Mouse (Mus musculus): ENCODE results near the gene Gch1. TPM values are rescaled to one million over a fixed set of nuclear protein-coding genes. Genes with fewer than 3 reads are reported as not detected.

Gch1 gene
- polyA plus RNA-seq, 2 experiments = 0.99 to 1.3 TPM

DNA sequence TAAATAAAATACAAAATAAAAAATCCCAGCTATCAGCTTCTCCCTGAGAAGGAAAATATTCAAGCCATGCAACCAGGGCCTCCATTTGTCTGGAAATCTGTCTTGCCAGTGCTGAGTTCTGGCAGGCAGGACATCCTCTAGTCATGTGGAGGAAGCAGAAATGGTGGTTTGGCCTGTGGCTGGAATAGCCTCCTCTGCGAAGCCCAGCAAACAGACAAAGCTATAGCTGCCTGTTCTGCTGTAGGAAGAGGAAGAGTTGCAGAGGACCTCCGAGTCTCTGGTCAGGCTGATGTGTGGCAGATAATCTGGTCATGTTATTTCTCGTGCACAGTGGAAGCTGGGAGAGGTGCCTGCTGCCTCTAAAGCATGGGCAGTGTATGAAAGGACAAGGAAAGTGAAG is 50.4 kb downstream of the Gch1 start:
- H3K4me3 ChIP-seq (replicated peaks; ENCODE audit: low read length) = no peak overlapping the region
- 84% methylated on average over 3 of the region's 3 CpGs for WGBS
- H3K27me3 ChIP-seq (ENCODE audit: control insufficient read depth, insufficient read depth, low read length) = no peaks in the 10 kb centered on the region
- no peaks in the 10 kb centered on the region for H3K9me3 ChIP-seq (ENCODE audit: control insufficient read depth, low read length)
- no peaks in the 10 kb centered on the region for H3K4me1 ChIP-seq (ENCODE audit: control insufficient read depth, insufficient read depth, low read length)
- DNase-seq (ENCODE audit: low spot score) = no peak
- H3K27ac ChIP-seq (replicated peaks; ENCODE audit: low read depth, low read length) = no peak overlapping the region
- TF ChIP-seq POLR2A (IDR thresholded peaks at IDR 0.05; ENCODE audit: borderline replicate concordance, extremely low read depth, insufficient read depth, insufficient read length) = no peak
- H3K9ac ChIP-seq (ENCODE audit: low read depth, low read length, severe bottlenecking) = no peak overlapping the region
- no peak overlapping the region for H3K4me2 ChIP-seq (replicated peaks; ENCODE audit: low read depth, low read length, severe bottlenecking)
- ATAC-seq (ENCODE audit: low FRiP score, low read depth) = no peak
- no peaks in the 10 kb centered on the region for H3K36me3 ChIP-seq (ENCODE audit: control insufficient read depth, insufficient read depth, low read length)

DNA sequence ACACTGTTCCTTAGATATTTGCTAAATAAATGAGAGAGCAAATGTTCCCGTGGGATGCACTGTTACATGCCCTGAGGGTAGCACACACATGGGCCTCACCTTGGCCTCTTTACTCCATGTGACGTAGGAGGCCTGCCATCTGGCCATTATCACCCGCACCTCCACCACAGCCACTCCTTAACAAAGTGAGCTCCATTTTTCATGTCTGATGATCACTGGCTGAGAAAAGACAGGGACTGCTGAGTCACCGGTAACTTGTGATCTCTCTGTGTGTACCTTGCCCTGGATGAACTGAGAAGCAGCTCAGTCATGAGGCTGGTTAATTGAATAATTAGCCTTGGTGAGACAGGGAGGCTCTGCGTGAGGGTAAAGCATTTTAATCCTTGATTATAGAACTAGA is 52.6 kb downstream of the Gch1 start:
- H3K4me1 ChIP-seq (ENCODE audit: control insufficient read depth, insufficient read depth, low read length) = no peaks in the 10 kb centered on the region
- WGBS = 61% methylated on average over 5 of the region's 5 CpGs
- TF ChIP-seq POLR2A (IDR thresholded peaks at IDR 0.05; ENCODE audit: borderline replicate concordance, extremely low read depth, insufficient read depth, insufficient read length) = no peak
- no peak overlapping the region for H3K27ac ChIP-seq (replicated peaks; ENCODE audit: low read depth, low read length)
- ATAC-seq (ENCODE audit: low FRiP score, low read depth) (no peak), DNase-seq (ENCODE audit: low spot score) (no peak)
- no peaks in the 10 kb centered on the region for H3K9me3 ChIP-seq (ENCODE audit: control insufficient read depth, low read length)
- no peaks in the 10 kb centered on the region for H3K27me3 ChIP-seq (ENCODE audit: control insufficient read depth, insufficient read depth, low read length)
- no peaks in the 10 kb centered on the region for H3K36me3 ChIP-seq (ENCODE audit: control insufficient read depth, insufficient read depth, low read length)
- no peak overlapping the region for H3K9ac ChIP-seq (ENCODE audit: low read depth, low read length, severe bottlenecking)
- no peak overlapping the region for H3K4me3 ChIP-seq (replicated peaks; ENCODE audit: low read length)
- H3K4me2 ChIP-seq (replicated peaks; ENCODE audit: low read depth, low read length, severe bottlenecking) = no peak overlapping the region

DNA sequence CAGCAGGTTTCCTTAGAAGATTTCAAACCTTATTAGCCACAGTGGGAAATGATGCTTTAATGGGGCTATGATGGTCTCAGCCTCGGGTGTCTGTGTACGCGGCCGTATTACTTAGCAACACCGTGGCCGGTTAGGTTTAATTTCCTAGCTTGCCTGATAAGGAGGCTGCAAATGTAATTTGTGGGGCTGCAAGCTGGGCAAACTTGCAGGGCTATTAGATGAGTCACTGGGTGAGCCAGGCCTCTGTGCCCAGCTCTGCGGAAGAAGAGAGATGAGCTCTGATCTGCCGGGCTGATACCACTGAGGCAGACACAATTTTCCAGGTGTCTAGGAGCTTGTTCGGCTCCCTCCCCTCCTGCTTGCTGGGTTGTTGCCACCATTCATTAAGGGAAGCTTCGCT is 55.3 kb downstream of the Gch1 start:
- no peak overlapping the region for H3K4me3 ChIP-seq (replicated peaks; ENCODE audit: low read length)
- no peak for ATAC-seq (ENCODE audit: low FRiP score, low read depth)
- no peaks in the 10 kb centered on the region for H3K4me1 ChIP-seq (ENCODE audit: control insufficient read depth, insufficient read depth, low read length)
- 61% methylated on average over 10 of the region's 10 CpGs for WGBS
- TF ChIP-seq POLR2A (IDR thresholded peaks at IDR 0.05; ENCODE audit: borderline replicate concordance, extremely low read depth, insufficient read depth, insufficient read length) = no peak
- no peak overlapping the region for H3K4me2 ChIP-seq (replicated peaks; ENCODE audit: low read depth, low read length, severe bottlenecking)
- H3K9me3 ChIP-seq (ENCODE audit: control insufficient read depth, low read length) = no peaks in the 10 kb centered on the region
- DNase-seq (ENCODE audit: low spot score) = no peak
- no peaks in the 10 kb centered on the region for H3K27me3 ChIP-seq (ENCODE audit: control insufficient read depth, insufficient read depth, low read length)
- H3K27ac ChIP-seq (replicated peaks; ENCODE audit: low read depth, low read length) = no peak overlapping the region
- H3K36me3 ChIP-seq (ENCODE audit: control insufficient read depth, insufficient read depth, low read length) = no peaks in the 10 kb centered on the region
- no peak overlapping the region for H3K9ac ChIP-seq (ENCODE audit: low read depth, low read length, severe bottlenecking)

DNA sequence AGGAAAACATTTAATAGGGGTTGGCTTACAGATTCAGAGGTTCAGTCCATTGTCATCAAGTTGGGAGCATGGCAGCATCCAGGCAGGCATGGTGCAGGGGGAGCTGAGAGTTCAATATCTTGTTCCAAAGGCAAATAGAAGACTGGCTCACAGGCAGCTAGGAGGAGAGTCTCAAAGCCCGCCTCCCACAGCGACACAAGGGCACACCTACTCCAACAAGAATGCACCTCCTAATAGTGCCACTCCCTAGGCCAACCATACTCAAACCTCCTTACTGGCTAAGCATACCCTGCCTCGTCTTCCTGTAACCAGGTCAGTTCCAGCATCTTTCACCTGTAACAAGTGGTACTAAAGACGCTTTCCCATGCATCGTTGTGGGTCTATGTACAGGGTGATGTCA is 61.2 kb downstream of the Gch1 start:
- H3K9me3 ChIP-seq (ENCODE audit: control insufficient read depth, low read length) = no peaks in the 10 kb centered on the region
- ATAC-seq (ENCODE audit: low FRiP score, low read depth) (no peak), DNase-seq (ENCODE audit: low spot score) (no peak)
- TF ChIP-seq POLR2A (IDR thresholded peaks at IDR 0.05; ENCODE audit: borderline replicate concordance, extremely low read depth, insufficient read depth, insufficient read length) = no peak
- H3K4me2 ChIP-seq (replicated peaks; ENCODE audit: low read depth, low read length, severe bottlenecking) = no peak overlapping the region
- H3K9ac ChIP-seq (ENCODE audit: low read depth, low read length, severe bottlenecking) = no peak overlapping the region
- no peaks in the 10 kb centered on the region for H3K36me3 ChIP-seq (ENCODE audit: control insufficient read depth, insufficient read depth, low read length)
- H3K4me1 ChIP-seq (ENCODE audit: control insufficient read depth, insufficient read depth, low read length) = no peaks in the 10 kb centered on the region
- no peak overlapping the region for H3K4me3 ChIP-seq (replicated peaks; ENCODE audit: low read length)
- H3K27ac ChIP-seq (replicated peaks; ENCODE audit: low read depth, low read length) = no peak overlapping the region
- WGBS = 78% methylated on average over 5 of the region's 5 CpGs
- no peaks in the 10 kb centered on the region for H3K27me3 ChIP-seq (ENCODE audit: control insufficient read depth, insufficient read depth, low read length)

DNA sequence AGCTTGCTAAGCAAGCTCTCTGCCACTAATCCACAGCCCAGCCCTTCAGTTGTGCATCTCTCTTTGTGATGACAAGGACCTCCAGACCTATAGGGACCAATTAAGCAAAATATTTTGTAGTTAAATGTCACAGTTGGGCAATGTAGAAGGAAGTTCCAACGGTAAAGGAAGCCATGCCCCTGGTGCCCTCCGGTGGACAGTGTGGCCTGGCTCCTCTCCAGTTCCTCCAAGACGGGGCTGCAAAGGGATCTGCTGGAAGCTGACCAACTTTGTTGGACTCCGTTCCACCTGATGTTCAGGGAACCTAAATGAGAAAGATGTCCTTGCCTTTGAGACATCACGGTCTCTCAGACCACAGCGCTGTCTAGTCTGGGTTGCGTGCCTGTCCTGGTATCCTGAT is 71.7 kb downstream of the Gch1 start:
- Histone ChIP-seq H3K36me3 (ENCODE audit: control insufficient read depth, insufficient read depth, low read length) (no peaks in the 10 kb centered on the region), H3K27me3 (ENCODE audit: control insufficient read depth, insufficient read depth, low read length) (no peaks in the 10 kb centered on the region), H3K9ac (ENCODE audit: low read depth, low read length, severe bottlenecking) (no peak overlapping the region), H3K4me1 (ENCODE audit: control insufficient read depth, insufficient read depth, low read length) (no peaks in the 10 kb centered on the region), H3K4me3 (replicated peaks; ENCODE audit: low read length) (no peak overlapping the region), H3K9me3 (ENCODE audit: control insufficient read depth, low read length) (no peaks in the 10 kb centered on the region), H3K4me2 (replicated peaks; ENCODE audit: low read depth, low read length, severe bottlenecking) (no peak overlapping the region), H3K27ac (replicated peaks; ENCODE audit: low read depth, low read length) (no peak overlapping the region)
- ATAC-seq (ENCODE audit: low FRiP score, low read depth) = no peak
- WGBS = 74% methylated on average over 7 of the region's 7 CpGs
- no peak for TF ChIP-seq POLR2A (IDR thresholded peaks at IDR 0.05; ENCODE audit: borderline replicate concordance, extremely low read depth, insufficient read depth, insufficient read length)
- no peak for DNase-seq (ENCODE audit: low spot score)

Measured in limb, embryonic 14.5 days (tissue).